Mouse (Mus musculus) embryonic facial prominence, embryonic 11.5 days (tissue): ENCODE data around the gene Arhgap4. TPM values are rescaled to one million over a fixed set of nuclear protein-coding genes. Genes with fewer than 3 reads are reported as not detected.
A peak's percentile ranks its signal among the peaks of the same experiment; 100 is the strongest.

Experiments used
- ATAC-seq: fragments of 200-750 bp; cut with Nextera tagmentation; replicated peaks from 2 replicates; pipeline ENCODE4 v1.8.0; 2017; ENCODE audit warnings: low read depth; ENCODE audit not compliant: insufficient number of reproducible peaks, low FRiP score, low TSS enrichment
- DNase-seq: peaks from one replicate; pipeline ENCODE4 v3.0.0-alpha.2; 2015; ENCODE audit warnings: low spot score
- H3K27ac ChIP-seq: fragments of 300-500 bp; sonication (generic); replicated peaks from 2 replicates; pipeline ENCODE4 v1.5.1; 2014; ENCODE audit warnings: mild to moderate bottlenecking, low read depth, low read length, control low read depth
- H3K27me3 ChIP-seq: fragments of 300-500 bp; sonication (generic); 2 replicates; pipeline ENCODE4 v1.6.1; 2014; ENCODE audit warnings: mild to moderate bottlenecking, low read length, moderate library complexity, mixed read lengths; ENCODE audit not compliant: control insufficient read depth, insufficient read depth
- H3K36me3 ChIP-seq: fragments of 300-500 bp; sonication (generic); replicated peaks from 2 replicates; pipeline ENCODE4 v1.6.1; 2014; ENCODE audit warnings: low read depth, mild to moderate bottlenecking, low read length, moderate library complexity, mixed read lengths; ENCODE audit not compliant: control insufficient read depth, insufficient read depth
- H3K4me1 ChIP-seq: fragments of 300-500 bp; sonication (generic); 2 replicates; pipeline ENCODE4 v1.6.1; 2014; ENCODE audit warnings: low read length, mixed read lengths; ENCODE audit not compliant: control insufficient read depth, insufficient read depth
- H3K4me2 ChIP-seq: fragments of 300-500 bp; sonication (generic); 2 replicates; pipeline ENCODE4 v1.6.1; 2014; ENCODE audit warnings: low read depth, mild to moderate bottlenecking, control low read depth, low read length, moderate library complexity
- H3K4me3 ChIP-seq: fragments of 300-500 bp; sonication (generic); 2 replicates; pipeline ENCODE4 v1.5.1; 2014; ENCODE audit warnings: low read depth, low read length, control low read depth
- H3K9ac ChIP-seq: fragments of 300-500 bp; sonication (generic); replicated peaks from 2 replicates; pipeline ENCODE4 v1.6.1; 2014; ENCODE audit warnings: mild to moderate bottlenecking, control low read depth, low read length
- H3K9me3 ChIP-seq: fragments of 300-500 bp; sonication (generic); replicated peaks from 2 replicates; pipeline ENCODE4 v1.6.1; 2016; ENCODE audit warnings: mild to moderate bottlenecking, low read length, inconsistent platforms, mixed read lengths; ENCODE audit not compliant: control insufficient read depth
- WGBS: fragments of 180-500 bp; shearing (Covaris S2); extraction: QIAGEN DNeasy Blood & Tissue Kit; methylation state at CpG from one replicate; pipeline ENCODE4 v1.1.7; 2014; 5-methylcytosine and 5-hydroxymethylcytosine counted together
- polyA plus RNA-seq: library from polyadenylated mRNA; unstranded; fragments of >200 nt; fragmentation: Nextera tagmentation; extraction: Ambion mirVana; gene quantifications from 2 replicates; pipeline ENCODE4 v1.2.1, GENCODE M21; 2014

Gene Arhgap4
- polyA plus RNA-seq, 1 experiment from 2014 or later: 1.5 TPM

GRCm38 (mm10) chrX:73964363-73964762 is 42.7 kb upstream of the Arhgap4 start:
- peaks cover 3% of the 10 kb centered on the region; the same call in 1 of the 2 replicates for H3K4me1 ChIP-seq
- H3K9me3 ChIP-seq: no peaks in the 10 kb centered on the region
- peak overlapping the region; percentile 67 for H3K4me3 ChIP-seq
- no peak for ATAC-seq
- no peaks in the 10 kb centered on the region for H3K27me3 ChIP-seq
- peak overlapping the region; percentile 76 for H3K9ac ChIP-seq
- no peaks in the 10 kb centered on the region for H3K36me3 ChIP-seq
- no peak for DNase-seq
- WGBS: 54% methylated on average over 3 of the region's 3 CpGs
- H3K27ac ChIP-seq: no peak overlapping the region
- H3K4me2 ChIP-seq: peak overlapping the region; percentile 57

- DNase-seq (no peak), ATAC-seq (no peak)
- Histone ChIP-seq H3K36me3 (peaks cover 2% of the 10 kb centered on the region), H3K4me1 (no peaks in the 10 kb centered on the region), H3K27me3 (no peaks in the 10 kb centered on the region), H3K27ac (no peak overlapping the region), H3K4me3 (no peak overlapping the region), H3K9ac (no peak overlapping the region), H3K4me2 (no peak overlapping the region), H3K9me3 (no peaks in the 10 kb centered on the region)
- 95% methylated on average over 6 of the region's 6 CpGs for WGBS
These were observed 33.3 kb upstream of the Arhgap4 start for GRCm38 (mm10) chrX:73954988-73955387.

- Histone ChIP-seq H3K36me3 (peaks cover 2% of the 10 kb centered on the region), H3K4me2 (no peak overlapping the region), H3K9ac (no peak overlapping the region), H3K4me3 (no peak overlapping the region), H3K9me3 (no peaks in the 10 kb centered on the region), H3K27me3 (no peaks in the 10 kb centered on the region), H3K27ac (no peak overlapping the region), H3K4me1 (no peaks in the 10 kb centered on the region)
- no peak for DNase-seq
- WGBS: 93% methylated on average over 5 of the region's 5 CpGs
- ATAC-seq: no peak
These were observed 30.9 kb upstream of the Arhgap4 start for GRCm38 (mm10) chrX:73952603-73953002.

GRCm38 (mm10) chrX:73949341-73949740 is 27.7 kb upstream of the Arhgap4 start:
- Histone ChIP-seq H3K27me3 (no peaks in the 10 kb centered on the region), H3K4me1 (no peaks in the 10 kb centered on the region), H3K9ac (no peak overlapping the region), H3K4me3 (no peak overlapping the region), H3K27ac (no peak overlapping the region), H3K9me3 (no peaks in the 10 kb centered on the region), H3K4me2 (no peak overlapping the region), H3K36me3 (peaks cover 2% of the 10 kb centered on the region)
- DNase-seq: no peak
- no peak for ATAC-seq
- 97% methylated on average over 10 of the region's 10 CpGs for WGBS

- Histone ChIP-seq H3K4me3 (no peak overlapping the region), H3K27ac (no peak overlapping the region), H3K9ac (no peak overlapping the region), H3K27me3 (no peaks in the 10 kb centered on the region), H3K36me3 (peaks cover 2% of the 10 kb centered on the region), H3K9me3 (no peaks in the 10 kb centered on the region), H3K4me2 (no peak overlapping the region), H3K4me1 (no peaks in the 10 kb centered on the region)
- WGBS: 46% methylated on average over 4 of the region's 4 CpGs
- DNase-seq (peak; percentile 71), ATAC-seq (0 out of 2 replicates have a peak, but pooled peaks have one; percentile 9)
These were observed 27.0 kb upstream of the Arhgap4 start for GRCm38 (mm10) chrX:73948647-73949046.

GRCm38 (mm10) chrX:73946896-73947295 is 25.2 kb upstream of the Arhgap4 start:
- Histone ChIP-seq H3K4me3 (no peak overlapping the region), H3K36me3 (no peaks in the 10 kb centered on the region; the same call in none of the 2 replicates), H3K9ac (no peak overlapping the region), H3K27ac (no peak overlapping the region), H3K4me2 (no peak overlapping the region), H3K27me3 (no peaks in the 10 kb centered on the region), H3K9me3 (no peaks in the 10 kb centered on the region), H3K4me1 (no peaks in the 10 kb centered on the region)
- ATAC-seq (no peak), DNase-seq (no peak)
- WGBS: 89% methylated on average over 6 of the region's 6 CpGs

- no peaks in the 10 kb centered on the region for H3K27me3 ChIP-seq
- WGBS: 88% methylated on average over 2 of the region's 2 CpGs
- no peaks in the 10 kb centered on the region; the same call in 1 of the 2 replicates for H3K4me1 ChIP-seq
- H3K9me3 ChIP-seq: no peaks in the 10 kb centered on the region
- ATAC-seq (no peak), DNase-seq (no peak)
- no peak overlapping the region for H3K4me3 ChIP-seq
- no peak overlapping the region for H3K27ac ChIP-seq
- H3K9ac ChIP-seq: no peak overlapping the region
- H3K36me3 ChIP-seq: no peaks in the 10 kb centered on the region; the same call in none of the 2 replicates
- H3K4me2 ChIP-seq: no peak overlapping the region
These were observed 20.6 kb upstream of the Arhgap4 start for GRCm38 (mm10) chrX:73942294-73942693.

- no peak overlapping the region for H3K4me2 ChIP-seq
- H3K4me1 ChIP-seq: no peaks in the 10 kb centered on the region; the same call in 1 of the 2 replicates
- DNase-seq: no peak
- H3K4me3 ChIP-seq: no peak overlapping the region
- H3K27me3 ChIP-seq: no peaks in the 10 kb centered on the region
- no peak overlapping the region for H3K9ac ChIP-seq
- no peaks in the 10 kb centered on the region; the same call in none of the 2 replicates for H3K36me3 ChIP-seq
- WGBS: 96% methylated on average over 2 of the region's 2 CpGs
- H3K27ac ChIP-seq: no peak overlapping the region
- ATAC-seq: no peak
- H3K9me3 ChIP-seq: no peaks in the 10 kb centered on the region
These were observed 20.2 kb upstream of the Arhgap4 start for GRCm38 (mm10) chrX:73941860-73942259.
